Mouse (Mus musculus): ENCODE data around the gene Popdc2. TPM values are rescaled to one million over a fixed set of nuclear protein-coding genes. Genes with fewer than 3 reads are reported as not detected.

Popdc2 gene
- 2.7 TPM for polyA plus RNA-seq (2014; fragmentation: Illumina TruSeq; extraction: RNeasy Lipid Tissue Mini Kit (QIAGEN cat#74804); ENCODE audit: low read depth, low replicate concordance)

GRCm38 (mm10) chr16:38361933-38362332 is at the start of gene Popdc2:
Gene Popdc2 (plus strand): TSS chr16:38362209.

GRCm38 (mm10) chr16:38341396-38342324 is 20.3 kb upstream of the Popdc2 start, which contains the start of gene Maats1:
Gene Maats1 (minus strand): TSS chr16:38342143.

DNA sequence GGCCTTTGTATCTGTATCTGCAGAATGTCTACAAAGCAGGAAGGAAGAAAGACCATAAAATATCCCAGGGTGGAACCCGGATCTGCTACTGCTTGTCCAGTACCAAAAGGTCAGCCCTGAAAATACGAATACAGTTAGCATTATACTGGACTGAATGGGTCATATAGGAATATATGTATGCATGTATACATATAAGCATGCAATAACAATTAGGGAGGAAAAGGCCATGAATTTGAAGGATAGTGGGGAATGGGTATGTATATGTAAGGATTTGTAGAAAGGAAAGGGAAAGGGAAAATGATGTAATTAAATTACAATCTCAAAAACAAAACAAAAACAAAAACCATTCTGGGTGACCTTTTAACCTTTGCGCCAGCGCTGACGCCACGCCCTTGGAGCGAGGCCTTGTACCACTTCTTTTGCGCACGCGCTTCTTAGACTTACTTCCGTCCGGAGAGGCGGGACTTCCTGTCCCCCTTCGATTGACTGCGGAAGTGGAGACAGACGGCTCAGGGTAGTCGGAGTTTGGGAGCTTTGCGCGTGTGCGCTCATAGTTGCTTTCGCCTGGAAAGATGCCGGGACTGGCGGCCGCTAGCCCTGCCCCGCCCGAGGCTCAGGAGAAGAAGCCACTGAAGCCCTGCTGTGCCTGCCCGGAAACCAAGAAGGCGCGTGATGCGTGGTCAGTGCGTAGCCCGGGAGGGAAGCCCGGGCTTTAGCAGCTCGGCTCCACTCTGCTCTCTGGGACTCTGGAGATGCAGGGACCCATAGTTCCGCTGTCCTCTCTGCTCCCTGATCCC is 15.3 kb upstream of the Popdc2 start, which contains the start of the genes Cox17 and Gm21987:
Gene Cox17, plus strand, starts transcription at position 463 of the 797 bp plus-strand sequence.
Gene Gm21987, plus strand, starts transcription at position 512 of the 797 bp plus-strand sequence.

Other genes starting within 250 kb of the Popdc2 start
- gene Nr1i2, start 67.4 kb upstream of the Popdc2 start, polyA plus RNA-seq (2014; fragmentation: Illumina TruSeq; extraction: RNeasy Lipid Tissue Mini Kit (QIAGEN cat#74804); ENCODE audit: low read depth, low replicate concordance) = 11.5 TPM
- 0.60 TPM for gene Maats1, start 20.1 kb upstream of the Popdc2 start, polyA plus RNA-seq (2014; fragmentation: Illumina TruSeq; extraction: RNeasy Lipid Tissue Mini Kit (QIAGEN cat#74804); ENCODE audit: low read depth, low replicate concordance)
- gene Cox17, start 15.2 kb upstream of the Popdc2 start, polyA plus RNA-seq (2014; fragmentation: Illumina TruSeq; extraction: RNeasy Lipid Tissue Mini Kit (QIAGEN cat#74804); ENCODE audit: low read depth, low replicate concordance) = 133 TPM
- gene Gm21987, start 15.2 kb upstream of the Popdc2 start, polyA plus RNA-seq (2014; fragmentation: Illumina TruSeq; extraction: RNeasy Lipid Tissue Mini Kit (QIAGEN cat#74804); ENCODE audit: low read depth, low replicate concordance) = not detected
- 1.0 TPM for gene Pla1a, start 70.9 kb downstream of the Popdc2 start, polyA plus RNA-seq (2014; fragmentation: Illumina TruSeq; extraction: RNeasy Lipid Tissue Mini Kit (QIAGEN cat#74804); ENCODE audit: low read depth, low replicate concordance)
- 10.1 TPM for gene Adprh, start 90.5 kb downstream of the Popdc2 start, polyA plus RNA-seq (2014; fragmentation: Illumina TruSeq; extraction: RNeasy Lipid Tissue Mini Kit (QIAGEN cat#74804); ENCODE audit: low read depth, low replicate concordance)
- 1.6 TPM for gene Cd80, start 93.4 kb downstream of the Popdc2 start, polyA plus RNA-seq (2014; fragmentation: Illumina TruSeq; extraction: RNeasy Lipid Tissue Mini Kit (QIAGEN cat#74804); ENCODE audit: low read depth, low replicate concordance)
- gene Timmdc1, start 160.5 kb downstream of the Popdc2 start, polyA plus RNA-seq (2014; fragmentation: Illumina TruSeq; extraction: RNeasy Lipid Tissue Mini Kit (QIAGEN cat#74804); ENCODE audit: low read depth, low replicate concordance) = 13.2 TPM
- gene Poglut1, start 188.0 kb downstream of the Popdc2 start, polyA plus RNA-seq (2014; fragmentation: Illumina TruSeq; extraction: RNeasy Lipid Tissue Mini Kit (QIAGEN cat#74804); ENCODE audit: low read depth, low replicate concordance) = 34.5 TPM
- gene Tmem39a, start 196.5 kb downstream of the Popdc2 start, polyA plus RNA-seq (2014; fragmentation: Illumina TruSeq; extraction: RNeasy Lipid Tissue Mini Kit (QIAGEN cat#74804); ENCODE audit: low read depth, low replicate concordance) = 60.2 TPM

Measured in sigmoid colon, adult 10 weeks (tissue).